Mouse (Mus musculus) erythroblast, embryonic 14.5 days (primary cell): Measurements from ENCODE around the gene Asap3.

Source experiments
- GATA1 ChIP-seq: IDR thresholded peaks from 2 replicates; pipeline ENCODE4 v1.6.1; 2012; ENCODE audit warnings: low read length, inconsistent platforms, mixed read lengths
- TAL1 ChIP-seq: IDR thresholded peaks from 3 replicates; pipeline ENCODE4 v1.6.1; 2012; ENCODE audit warnings: low read length, inconsistent platforms, mixed read lengths

- TF ChIP-seq TAL1 (no peak), GATA1 (no peak)
Observed at GRCm38 (mm10) chr4:136255919-136256318, 49.8 kb downstream of the Asap3 start.
